Mouse (Mus musculus) embryonic facial prominence, embryonic 13.5 days (tissue): ENCODE results near the gene Toe1. TPM values are rescaled to one million over a fixed set of nuclear protein-coding genes. Genes with fewer than 3 reads are reported as not detected.
A peak's percentile ranks its signal among the peaks of the same experiment; 100 is the strongest.
"Not testable (repeated sequence)": the region's sequence is repeated elsewhere in the genome, so short reads cannot be mapped to it uniquely, and the experiment has no call there.

Experiments
- ATAC-seq: fragments of 200-750 bp; cut with Nextera tagmentation; 2 replicates; pipeline ENCODE4 v1.8.0; 2017; ENCODE audit warnings: low read depth; ENCODE audit not compliant: insufficient number of reproducible peaks, insufficient read depth, low FRiP score, low TSS enrichment
- H3K27ac ChIP-seq: fragments of 300-500 bp; sonication (generic); 2 replicates; pipeline ENCODE4 v1.5.1; 2015; ENCODE audit warnings: moderate library complexity, mild to moderate bottlenecking, inconsistent platforms
- H3K27me3 ChIP-seq: fragments of 300-500 bp; sonication (generic); 2 replicates; pipeline ENCODE4 v1.6.1; 2015; ENCODE audit warnings: mild to moderate bottlenecking, inconsistent platforms
- H3K36me3 ChIP-seq: fragments of 300-500 bp; sonication (generic); 2 replicates; pipeline ENCODE4 v1.6.1; 2015; ENCODE audit warnings: mild to moderate bottlenecking, inconsistent platforms
- H3K4me1 ChIP-seq: fragments of 300-500 bp; sonication (generic); 2 replicates; pipeline ENCODE4 v1.6.1; 2015; ENCODE audit warnings: inconsistent platforms
- H3K4me2 ChIP-seq: fragments of 300-500 bp; sonication (generic); 2 replicates; pipeline ENCODE4 v1.6.1; 2015; ENCODE audit warnings: moderate library complexity, mild to moderate bottlenecking, inconsistent platforms
- H3K4me3 ChIP-seq: fragments of 300-500 bp; sonication (generic); 2 replicates; pipeline ENCODE4 v1.5.1; 2015; ENCODE audit warnings: mild to moderate bottlenecking, inconsistent platforms
- H3K9ac ChIP-seq: fragments of 300-500 bp; sonication (generic); 2 replicates; pipeline ENCODE4 v1.6.1; 2015; ENCODE audit warnings: mild to moderate bottlenecking, inconsistent platforms
- H3K9me3 ChIP-seq: fragments of 300-500 bp; sonication (generic); 2 replicates; pipeline ENCODE4 v1.6.1; 2016; ENCODE audit warnings: inconsistent platforms
- WGBS: fragments of 180-500 bp; shearing (Covaris S2); methylation state at CpG from one replicate; pipeline ENCODE4 v1.1.7; 2015; ENCODE audit warnings: mixed read lengths; 5-methylcytosine and 5-hydroxymethylcytosine counted together
- polyA plus RNA-seq: library from polyadenylated mRNA; unstranded; fragments of >200 nt; fragmentation: Nextera tagmentation; extraction: Ambion mirVana; gene quantifications from 2 replicates; pipeline ENCODE4 v1.2.1, GENCODE M21; 2015

Toe1 gene
- 35.5 and 39.1 TPM in 2 replicates for polyA plus RNA-seq

DNA sequence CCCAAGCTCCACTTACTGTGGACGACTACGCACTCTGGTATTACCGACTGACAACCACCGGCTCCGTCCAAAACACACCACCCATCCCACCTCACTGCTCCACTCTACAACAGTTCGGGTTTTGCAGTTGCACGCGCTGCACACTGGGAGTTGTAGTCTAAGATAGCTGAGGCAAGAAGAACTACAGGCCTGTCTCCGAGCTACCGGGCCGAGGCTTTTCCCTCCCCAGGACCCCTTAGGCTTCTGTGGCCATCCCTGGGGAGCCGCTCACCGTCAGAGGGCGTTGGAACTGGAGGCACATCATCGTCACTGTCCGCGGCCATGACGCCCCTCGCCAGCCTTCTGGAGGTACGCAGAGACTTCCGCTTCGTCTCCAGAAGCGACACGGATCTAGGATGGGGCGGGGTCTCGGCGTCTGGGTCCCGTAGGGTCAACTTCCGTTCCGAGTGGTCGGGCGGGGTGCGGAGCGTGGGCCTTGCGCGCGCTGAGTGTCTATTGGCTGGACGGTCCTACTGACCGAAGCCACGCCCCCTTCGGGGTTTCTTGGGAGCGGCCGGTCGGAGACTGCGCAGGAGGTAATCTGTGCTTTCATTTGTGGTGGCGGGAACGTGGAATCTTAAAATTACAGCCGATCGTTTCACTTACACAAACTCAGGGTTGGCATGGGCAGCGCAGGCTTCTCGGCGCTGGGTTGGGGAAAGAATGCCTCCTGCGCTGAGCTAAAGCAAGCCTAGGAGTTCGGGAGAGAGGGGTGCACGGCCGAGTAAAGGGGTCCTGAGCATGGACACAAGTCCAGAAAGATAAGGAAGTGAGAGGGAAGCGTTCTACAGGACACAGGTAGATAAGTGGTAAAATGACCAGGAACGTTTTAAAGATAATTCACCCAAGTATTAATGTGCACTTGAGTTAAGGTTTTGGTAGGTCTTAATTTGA lies at the start of gene Toe1, which contains the start of gene Mutyh:
Gene Toe1, minus strand, starts transcription at position 444 of the 933 bp plus-strand sequence.
Gene Mutyh, plus strand, starts transcription at position 527 of the 933 bp plus-strand sequence.
- Histone ChIP-seq H3K9me3 (no peaks in the 10 kb centered on the region), H3K27ac (peak within 1 kb of the TSS; percentile 95), H3K36me3 (peaks cover 33% of the 10 kb centered on the region), H3K9ac (peak within 1 kb of the TSS; percentile 77), H3K4me2 (peak within 1 kb of the TSS; percentile 69), H3K4me1 (peaks cover 9% of the 10 kb centered on the region), H3K4me3 (peak within 1 kb of the TSS; percentile 76), H3K27me3 (no peaks in the 10 kb centered on the region)
- under 1% methylated on average over 58 of the region's 58 CpGs for WGBS
- peak; percentile 95 for ATAC-seq

DNA sequence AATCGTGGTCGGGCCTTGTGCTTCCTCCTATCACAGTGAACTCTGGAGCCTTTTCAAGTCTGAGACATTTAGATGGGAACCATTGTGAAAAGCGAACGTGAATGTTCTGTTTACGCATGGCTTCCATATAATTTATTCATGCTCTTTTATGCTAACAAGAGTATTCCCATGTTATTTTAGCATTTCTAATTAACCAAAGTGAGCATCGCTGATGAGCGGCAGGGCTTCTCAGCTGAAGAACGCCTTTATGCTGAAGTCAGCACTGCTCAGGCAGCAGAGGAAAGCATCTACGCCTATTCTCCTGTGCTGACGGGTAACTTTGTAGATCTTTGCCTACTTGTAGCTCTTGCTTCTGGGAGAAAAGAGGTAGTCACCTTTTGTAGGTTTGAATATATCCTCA lies 49.8 kb upstream of the Toe1 start:
- WGBS = 89% methylated on average over 10 of the region's 10 CpGs
- no peak overlapping the region for H3K4me3 ChIP-seq
- no peak for ATAC-seq
- no peaks in the 10 kb centered on the region for H3K27me3 ChIP-seq
- no peaks in the 10 kb centered on the region for H3K36me3 ChIP-seq
- no peaks in the 10 kb centered on the region for H3K4me1 ChIP-seq
- H3K4me2 ChIP-seq = no peak overlapping the region
- no peak overlapping the region for H3K9ac ChIP-seq
- H3K27ac ChIP-seq = no peak overlapping the region
- H3K9me3 ChIP-seq = no peaks in the 10 kb centered on the region

DNA sequence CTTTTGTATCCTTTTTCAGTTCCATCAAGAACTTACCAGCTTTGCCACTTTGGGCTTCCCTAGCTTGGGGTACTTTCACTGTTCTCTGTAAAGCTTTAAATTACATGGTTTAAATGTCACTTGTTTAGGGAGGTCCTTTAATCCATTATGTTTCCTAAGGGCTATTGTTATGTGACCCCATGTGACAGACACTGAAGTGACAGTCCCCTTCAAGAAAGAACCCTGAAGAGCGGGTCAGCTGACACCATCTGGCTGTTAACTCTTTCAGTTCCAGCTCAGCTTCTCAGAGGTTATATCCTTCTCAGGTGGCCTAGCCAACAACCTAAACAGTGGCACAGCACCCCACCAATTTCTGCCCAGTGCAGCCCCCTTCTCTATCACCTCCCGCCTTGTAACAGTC lies 46.8 kb upstream of the Toe1 start:
- H3K27ac ChIP-seq = no peak overlapping the region
- H3K4me1 ChIP-seq = no peaks in the 10 kb centered on the region
- no peak overlapping the region for H3K4me3 ChIP-seq
- WGBS = 18% methylated on average over 2 of the region's 2 CpGs
- no peak overlapping the region for H3K4me2 ChIP-seq
- no peak for ATAC-seq
- H3K9me3 ChIP-seq = no peaks in the 10 kb centered on the region
- H3K27me3 ChIP-seq = no peaks in the 10 kb centered on the region
- no peaks in the 10 kb centered on the region for H3K36me3 ChIP-seq
- no peak overlapping the region for H3K9ac ChIP-seq

DNA sequence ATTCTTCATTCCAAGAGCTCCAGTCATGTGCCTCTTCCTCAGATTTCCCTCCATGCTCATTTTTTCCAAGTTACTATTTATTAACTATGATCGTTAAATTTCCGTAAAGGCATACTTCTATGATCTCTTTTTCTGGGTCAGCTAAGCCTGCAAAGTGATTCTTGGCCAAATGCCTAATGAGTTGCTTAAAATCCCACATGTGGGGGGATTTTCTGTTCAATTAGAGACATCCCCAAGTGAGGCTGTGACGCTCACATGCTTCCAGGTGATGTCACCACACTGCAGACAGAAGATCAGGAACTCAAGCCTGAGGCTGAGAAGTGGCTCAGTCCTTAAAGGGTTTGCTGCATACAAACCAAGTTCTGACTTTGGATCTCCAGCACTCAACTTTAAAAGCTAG lies 42.5 kb upstream of the Toe1 start:
- no peak overlapping the region for H3K27ac ChIP-seq
- H3K4me3 ChIP-seq = no peak overlapping the region
- no peak overlapping the region for H3K4me2 ChIP-seq
- no peak for ATAC-seq
- no peak overlapping the region for H3K9ac ChIP-seq
- H3K27me3 ChIP-seq = no peaks in the 10 kb centered on the region
- H3K36me3 ChIP-seq = no peaks in the 10 kb centered on the region
- WGBS = 72% methylated on average over 3 of the region's 3 CpGs
- no peaks in the 10 kb centered on the region for H3K4me1 ChIP-seq
- no peaks in the 10 kb centered on the region for H3K9me3 ChIP-seq

DNA sequence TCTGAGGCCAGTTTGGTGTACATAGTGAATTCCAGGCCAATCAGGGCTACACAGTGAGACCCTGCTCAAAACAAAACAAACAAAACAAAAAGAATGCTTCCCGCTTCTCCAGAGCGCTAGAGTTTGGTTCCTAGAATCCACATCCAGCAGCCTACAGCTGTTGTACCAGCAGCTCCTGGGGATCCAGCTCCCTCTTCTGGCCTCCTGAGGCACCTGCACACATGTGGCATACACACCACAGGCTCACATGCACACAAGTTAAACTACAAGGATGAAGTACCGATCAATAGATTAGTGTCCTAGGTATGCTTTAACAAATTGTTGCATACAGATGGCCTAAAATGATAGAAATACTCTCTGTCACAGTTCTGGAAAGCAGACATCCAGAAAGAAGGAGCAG lies 36.9 kb upstream of the Toe1 start:
- Histone ChIP-seq H3K9ac (no peak overlapping the region), H3K4me3 (no peak overlapping the region), H3K36me3 (no peaks in the 10 kb centered on the region), H3K4me2 (no peak overlapping the region), H3K4me1 (no peaks in the 10 kb centered on the region), H3K27me3 (peaks cover 16% of the 10 kb centered on the region), H3K27ac (no peak overlapping the region), H3K9me3 (no peaks in the 10 kb centered on the region)
- ATAC-seq = no peak
- 93% methylated on average over 3 of the region's 3 CpGs for WGBS

DNA sequence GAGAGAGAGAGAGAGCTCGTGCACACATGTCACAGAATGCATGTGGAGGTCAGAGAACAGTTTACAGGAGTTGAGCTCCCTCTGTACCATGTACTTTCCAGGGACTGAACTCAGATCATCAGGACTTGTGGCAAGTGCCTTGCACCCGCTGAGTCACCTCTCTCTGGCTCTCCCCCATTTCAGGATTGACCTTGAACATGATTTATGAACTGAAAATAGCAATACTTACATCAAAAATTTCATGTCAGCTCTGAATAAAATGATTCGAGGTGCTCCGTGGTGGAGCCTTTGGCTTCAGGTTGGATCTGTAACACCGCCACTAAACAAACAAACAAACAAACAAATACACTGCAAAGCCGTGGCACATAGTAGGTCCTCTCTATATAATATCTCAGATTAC lies 33.4 kb upstream of the Toe1 start:
- Histone ChIP-seq H3K4me1 (no peaks in the 10 kb centered on the region), H3K4me3 (no peak overlapping the region), H3K4me2 (no peak overlapping the region), H3K27ac (no peak overlapping the region), H3K36me3 (no peaks in the 10 kb centered on the region), H3K9ac (no peak overlapping the region), H3K27me3 (peaks cover 21% of the 10 kb centered on the region), H3K9me3 (no peaks in the 10 kb centered on the region)
- WGBS = 89% methylated on average over 6 of the region's 6 CpGs
- no peak for ATAC-seq

DNA sequence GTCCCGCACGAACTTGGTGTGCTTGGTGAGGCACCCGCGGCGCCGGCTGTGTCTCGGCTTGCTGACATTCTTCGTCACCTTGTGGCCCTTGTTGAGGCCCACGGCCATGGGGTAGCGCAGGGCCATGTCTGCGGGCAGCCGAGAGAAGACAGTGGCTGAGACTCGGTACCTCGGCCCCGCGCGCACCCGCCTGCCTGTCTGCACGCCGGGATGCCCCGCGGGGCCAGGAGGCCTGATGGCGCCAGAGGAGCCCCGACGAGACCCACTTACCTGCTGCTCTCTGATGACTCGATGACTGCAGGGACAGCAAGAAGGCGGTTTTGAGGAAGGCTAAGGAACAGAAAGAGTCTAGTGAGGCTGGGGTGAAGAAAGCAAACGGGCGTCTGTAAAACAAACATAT lies 32.7 kb upstream of the Toe1 start:
- H3K4me3 ChIP-seq, H3K9me3 ChIP-seq, ATAC-seq, H3K9ac ChIP-seq, H3K27ac ChIP-seq, H3K36me3 ChIP-seq, H3K4me1 ChIP-seq: not testable (repeated sequence)
- Histone ChIP-seq H3K27me3 (peaks cover 21% of the 10 kb centered on the region), H3K4me2 (peak overlapping the region; percentile 48)
- WGBS = 30% methylated on average over 22 of the region's 29 CpGs

DNA sequence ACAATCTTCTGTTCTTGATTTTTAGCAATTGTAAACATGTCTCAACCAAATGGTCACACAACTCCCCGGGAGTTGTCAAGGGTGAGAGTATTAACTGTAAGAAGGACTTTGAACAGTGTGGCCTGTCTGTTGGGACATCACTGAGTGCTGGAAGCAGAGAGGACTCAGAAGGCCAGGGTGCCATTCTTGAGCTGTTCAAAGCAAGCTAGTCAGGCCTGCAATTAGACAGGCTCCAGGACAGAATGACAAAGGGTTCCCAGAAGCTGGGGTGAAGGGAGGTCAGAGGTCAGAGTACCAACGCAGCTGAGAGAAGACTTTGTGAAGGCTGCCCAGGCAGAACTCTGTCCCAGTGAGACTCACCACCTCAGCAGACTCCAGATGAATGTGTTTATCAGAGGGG lies 31.6 kb upstream of the Toe1 start:
- Histone ChIP-seq H3K36me3 (no peaks in the 10 kb centered on the region), H3K27me3 (peaks cover 21% of the 10 kb centered on the region), H3K9ac (no peak overlapping the region), H3K4me2 (no peak overlapping the region), H3K9me3 (no peaks in the 10 kb centered on the region), H3K4me1 (no peaks in the 10 kb centered on the region), H3K27ac (no peak overlapping the region), H3K4me3 (no peak overlapping the region)
- WGBS = 26% methylated on average over 2 of the region's 2 CpGs
- no peak for ATAC-seq

DNA sequence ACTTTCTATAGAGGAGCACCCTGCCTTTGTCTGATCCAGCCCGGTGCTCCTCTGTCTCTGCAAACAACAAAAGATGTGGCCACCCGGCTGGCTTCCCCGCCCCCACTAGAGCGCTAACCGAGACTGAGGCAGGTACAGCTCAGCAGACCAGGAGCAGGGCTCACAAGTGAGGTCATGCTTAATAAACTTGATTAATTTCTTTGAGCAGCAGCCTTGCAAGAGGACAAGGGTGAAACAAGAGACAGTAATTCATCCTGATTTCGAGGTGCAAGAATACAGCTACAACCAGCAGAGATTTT lies 22.6 kb upstream of the Toe1 start:
- Histone ChIP-seq H3K9ac (0 out of 2 replicates have a peak overlapping the region, but pooled peaks have one; percentile 36), H3K4me3 (no peak overlapping the region), H3K36me3 (no peaks in the 10 kb centered on the region), H3K4me2 (no peak overlapping the region), H3K4me1 (peaks cover 5% of the 10 kb centered on the region), H3K27me3 (no peaks in the 10 kb centered on the region), H3K27ac (no peak overlapping the region), H3K9me3 (no peaks in the 10 kb centered on the region)
- ATAC-seq = no peak
- WGBS = 18% methylated on average over 6 of the region's 6 CpGs

DNA sequence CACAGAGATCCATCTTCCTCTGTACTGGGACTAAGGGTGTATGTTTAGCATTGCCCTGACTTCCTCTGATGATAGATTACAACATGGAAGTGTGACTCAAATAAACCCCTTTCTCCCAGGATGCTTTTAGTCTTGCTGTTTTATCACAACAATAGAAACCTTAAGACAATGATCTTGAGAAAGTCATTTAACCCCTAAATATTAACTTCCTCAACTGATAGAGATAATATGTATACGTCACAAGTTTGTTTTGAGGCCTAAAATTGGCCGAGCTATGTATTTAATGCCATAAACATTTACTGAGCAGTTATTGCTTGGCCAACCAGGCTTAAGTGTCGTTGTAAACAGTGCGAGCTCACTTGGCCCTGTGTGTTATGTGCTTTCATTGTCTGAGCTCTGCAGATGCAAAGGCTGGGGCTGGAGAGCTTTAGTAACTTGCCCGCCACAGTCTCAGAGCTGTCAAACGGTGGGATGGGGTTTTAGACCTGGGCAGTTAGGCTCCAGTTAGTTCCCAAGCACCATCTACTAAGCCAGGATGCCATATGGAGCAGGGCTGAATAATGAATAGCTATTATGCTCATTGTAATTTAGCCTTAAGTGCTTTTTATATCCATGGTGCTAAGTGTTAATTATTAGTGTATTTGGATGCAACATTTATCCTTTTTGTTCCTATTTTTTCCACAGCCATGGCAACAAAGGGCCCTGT lies 22.1 kb upstream of the Toe1 start:
- H3K9me3 ChIP-seq = no peaks in the 10 kb centered on the region
- WGBS = 64% methylated on average over 6 of the region's 6 CpGs
- H3K27me3 ChIP-seq = no peaks in the 10 kb centered on the region
- H3K4me3 ChIP-seq = no peak overlapping the region
- H3K4me2 ChIP-seq = no peak overlapping the region
- no peaks in the 10 kb centered on the region for H3K36me3 ChIP-seq
- no peak overlapping the region for H3K27ac ChIP-seq
- ATAC-seq = no peak
- peaks cover 7% of the 10 kb centered on the region for H3K4me1 ChIP-seq
- H3K9ac ChIP-seq = no peak overlapping the region

DNA sequence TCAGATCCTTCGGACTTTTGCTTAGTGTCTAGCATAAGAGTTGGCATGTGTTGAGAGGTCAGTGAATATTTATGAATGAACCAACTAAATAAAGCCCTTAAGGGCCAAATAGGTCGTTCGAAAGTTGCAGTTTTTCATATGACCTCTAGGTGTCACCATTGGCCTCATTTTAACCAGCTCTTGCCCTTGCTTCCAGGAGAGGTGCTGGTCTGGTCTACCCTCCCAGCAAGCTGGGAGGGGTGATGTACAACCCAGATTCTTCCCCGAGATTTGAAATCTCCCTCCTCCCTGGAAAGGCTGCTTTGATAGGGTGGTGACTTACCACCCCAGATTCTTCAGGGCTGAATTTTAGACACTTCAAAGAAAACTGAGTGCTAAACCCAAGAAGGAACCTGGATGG lies 20.4 kb upstream of the Toe1 start:
- Histone ChIP-seq H3K36me3 (no peaks in the 10 kb centered on the region), H3K9me3 (no peaks in the 10 kb centered on the region), H3K4me3 (no peak overlapping the region), H3K4me1 (peaks cover 13% of the 10 kb centered on the region), H3K4me2 (no peak overlapping the region), H3K27me3 (no peaks in the 10 kb centered on the region), H3K9ac (no peak overlapping the region), H3K27ac (no peak overlapping the region)
- WGBS = 2% methylated on average over 4 of the region's 4 CpGs
- ATAC-seq = no peak

DNA sequence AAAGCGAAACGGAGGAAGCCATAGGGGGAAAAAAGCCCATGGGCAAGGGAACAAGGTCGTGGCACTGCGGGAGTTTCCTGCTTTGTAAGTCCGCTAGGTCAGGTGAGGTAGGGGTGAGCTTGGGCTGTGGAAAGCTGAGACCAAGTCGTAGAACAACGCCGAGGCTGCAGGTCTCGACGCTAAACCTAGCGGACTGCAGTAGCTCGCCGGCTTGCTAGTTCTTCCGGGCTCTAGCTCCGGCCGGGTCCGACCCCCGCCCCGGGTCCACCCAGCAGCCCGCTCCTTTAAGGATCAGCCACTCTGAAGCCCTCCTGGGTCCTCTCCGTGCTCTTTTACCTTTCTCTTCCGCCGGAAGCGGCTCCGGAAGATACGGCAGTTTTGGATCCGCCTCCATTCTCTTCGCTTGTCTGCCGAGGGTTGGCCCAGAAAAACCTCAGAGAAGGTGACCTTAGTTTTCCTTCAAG lies 17.1 kb upstream of the Toe1 start:
- WGBS = under 1% methylated on average over 29 of the region's 29 CpGs
- peak overlapping the region; percentile 87 for H3K9ac ChIP-seq
- no peak for ATAC-seq

More for the DNA sequence above, 17.1 kb upstream of the Toe1 start:
- Histone ChIP-seq H3K27me3 (peaks cover 16% of the 10 kb centered on the region), H3K27ac (peak overlapping the region; percentile 76), H3K36me3 (no peaks in the 10 kb centered on the region), H3K4me1 (peaks cover 28% of the 10 kb centered on the region), H3K9me3 (no peaks in the 10 kb centered on the region), H3K4me3 (peak overlapping the region; percentile 63), H3K4me2 (peak overlapping the region; percentile 75)
